Mouse (Mus musculus) G1E (cell line): ENCODE results near the gene Serp2. TPM values are rescaled to one million over a fixed set of nuclear protein-coding genes. Genes with fewer than 3 reads are reported as not detected.

ENCODE experiments used
- ATAC-seq: 2 replicates; pipeline ENCODE4 v1.8.0; 2016; ENCODE audit warnings: mild to moderate bottlenecking; ENCODE audit not compliant: insufficient number of reproducible peaks, poor library complexity, low FRiP score, severe bottlenecking; ENCODE audit errors: extremely low read depth
- DNase-seq: peaks from one replicate; pipeline ENCODE4 v3.0.0; 2012; ENCODE audit warnings: low spot score
- H3K27me3 ChIP-seq: 2 replicates; pipeline ENCODE4 v1.6.1; 2012; ENCODE audit warnings: mild to moderate bottlenecking, low read length, inconsistent platforms; ENCODE audit not compliant: insufficient read depth
- H3K36me3 ChIP-seq: replicated peaks from 2 replicates; pipeline ENCODE3; 2012; ENCODE audit warnings: mild to moderate bottlenecking, inconsistent platforms
- H3K4me1 ChIP-seq: 2 replicates; pipeline ENCODE4 v1.6.1; 2012; ENCODE audit warnings: low read depth, low read length, inconsistent platforms, mixed read lengths; ENCODE audit not compliant: insufficient read depth
- H3K4me3 ChIP-seq: 2 replicates; pipeline ENCODE4 v1.5.1; 2012; ENCODE audit warnings: low read depth, mild to moderate bottlenecking, inconsistent platforms, low read length, moderate library complexity, mixed read lengths
- H3K9me3 ChIP-seq: replicated peaks from 2 replicates; pipeline ENCODE4 v1.6.1; 2012; ENCODE audit warnings: inconsistent platforms
- CTCF ChIP-seq: IDR thresholded peaks from 2 replicates; pipeline ENCODE4 v1.5.1; 2012; ENCODE audit warnings: low read depth, low read length, inconsistent platforms, mixed read lengths
- GATA1 ChIP-seq: IDR thresholded peaks from 2 replicates; pipeline ENCODE4 v1.6.1; 2012; ENCODE audit warnings: borderline replicate concordance, low read length, inconsistent platforms, mixed read lengths
- GATA2 ChIP-seq: IDR thresholded peaks from 2 replicates; pipeline ENCODE4 v1.6.1; 2012; ENCODE audit warnings: low read depth, low read length, inconsistent platforms, borderline replicate concordance
- POLR2AphosphoS5 ChIP-seq: IDR thresholded peaks from 2 replicates; pipeline ENCODE4 v1.6.1; 2012; ENCODE audit warnings: low read depth, low read length, inconsistent platforms; ENCODE audit not compliant: insufficient replicate concordance
- TAL1 ChIP-seq: conservative IDR thresholded peaks from 2 replicates; pipeline ENCODE4 v1.6.1; 2012; ENCODE audit warnings: low read depth, low read length, inconsistent platforms, mixed read lengths
- polyA plus RNA-seq: library from polyadenylated mRNA; stranded (reverse); fragments of >175 nt; gene quantifications from 2 replicates; pipeline ENCODE4 v1.2.3, GENCODE M21; 2012
- total RNA-seq, 2 experiments: library from RNA; stranded (forward) in 1 of 2; stranded (reverse) in 1 of 2; fragments of 200-1000 nt in 1 of 2; fragments of >200 nt in 1 of 2; fragmentation: Nextera tagmentation in 1 of 2; gene quantifications; 2 replicates each; pipeline ENCODE4 v1.2.3; 2014 to 2017

Serp2 gene
- total and polyA plus RNA-seq, 3 experiments: not detected

DNA sequence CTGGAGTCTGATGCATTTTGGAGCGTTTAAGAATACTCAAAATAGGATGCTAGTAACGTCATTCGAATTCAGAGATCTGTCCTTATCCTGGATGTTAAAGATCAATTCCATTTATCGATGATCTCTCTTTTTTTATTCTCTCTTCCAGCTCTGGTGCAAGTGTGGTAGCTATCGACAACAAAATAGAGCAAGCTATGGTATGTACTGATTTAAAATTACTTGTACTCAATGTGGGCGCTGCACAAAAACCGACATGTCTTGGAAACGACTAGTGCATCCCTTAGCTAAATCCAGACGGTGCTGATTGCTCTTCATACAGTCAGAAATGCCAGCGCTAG is 51.6 kb downstream of the Serp2 start:
- Histone ChIP-seq H3K4me1 (peaks cover 8% of the 10 kb centered on the region), H3K9me3 (peaks cover 32% of the 10 kb centered on the region), H3K27me3 (peaks cover 4% of the 10 kb centered on the region; the same call in 1 of the 2 replicates), H3K36me3 (no peaks in the 10 kb centered on the region), H3K4me3 (peak overlapping the region; percentile 65)
- TF ChIP-seq GATA1: no peak
- TF ChIP-seq GATA2: no peak
- TF ChIP-seq POLR2AphosphoS5: no peak
- TF ChIP-seq CTCF: no peak
- TF ChIP-seq TAL1: no peak
- no peak for ATAC-seq
- DNase-seq: no peak

DNA sequence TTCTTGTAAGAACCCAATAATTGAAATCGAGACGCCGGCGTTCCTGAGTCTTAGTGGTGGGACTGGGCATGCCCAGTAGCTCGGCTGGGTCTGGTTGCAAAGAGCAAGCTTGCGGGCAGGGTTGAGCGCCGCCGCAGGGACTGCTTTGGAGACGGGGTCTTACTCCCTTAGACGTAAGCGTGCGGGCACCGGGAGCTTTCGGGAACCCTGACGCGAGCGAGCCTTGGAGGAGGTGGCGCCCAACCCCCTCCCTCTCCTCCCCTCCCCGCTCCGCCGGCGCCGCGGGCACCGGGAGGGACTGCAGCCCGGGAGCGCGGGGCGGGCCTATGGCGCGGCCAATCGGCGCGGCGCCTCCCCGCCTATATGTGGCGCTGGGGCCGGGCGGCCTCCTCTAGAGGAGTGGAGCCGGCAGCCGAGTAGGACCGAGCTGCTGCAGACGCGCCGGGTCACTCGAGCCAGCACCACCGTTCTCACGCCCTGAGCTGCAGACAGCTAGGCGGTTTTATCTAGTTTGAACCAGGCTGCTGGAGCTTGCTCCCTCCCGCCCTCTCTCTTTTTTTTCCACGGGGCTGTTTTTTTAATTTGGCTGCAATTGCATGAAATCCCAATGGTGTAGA is 52.5 kb downstream of the Serp2 start:
- DNase-seq: peak; percentile 40
- TF ChIP-seq GATA1 (no peak), CTCF (no peak), POLR2AphosphoS5 (no peak), TAL1 (no peak), GATA2 (no peak)

DNA sequence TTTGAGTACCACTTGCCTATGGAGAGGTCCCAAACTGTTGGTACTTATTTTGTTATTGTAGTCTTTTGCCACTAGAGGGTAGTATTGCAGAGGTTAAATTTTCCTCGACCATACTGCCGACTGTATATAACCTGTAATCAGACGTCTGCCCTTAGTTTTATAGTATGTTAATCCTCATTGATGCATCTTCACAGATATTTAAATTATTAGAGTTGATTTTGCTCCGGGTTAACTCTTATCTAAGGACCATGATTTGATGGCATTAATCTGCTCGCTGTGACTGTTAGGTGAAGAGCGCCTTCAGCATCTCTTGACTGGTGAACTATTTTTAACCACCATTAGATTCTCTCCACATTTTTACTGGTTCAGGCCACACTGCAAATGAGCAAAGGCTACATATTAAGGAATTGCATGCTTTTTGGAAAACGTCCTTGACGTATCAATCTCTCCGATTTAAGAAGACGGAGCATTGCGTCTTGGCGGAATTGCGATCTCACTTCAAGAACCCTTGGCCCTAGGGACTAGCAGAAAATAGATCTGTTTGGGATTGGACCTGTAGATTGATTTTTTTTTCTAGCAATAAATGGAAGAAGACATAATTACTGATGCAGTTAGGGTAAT is 53.3 kb downstream of the Serp2 start:
- TF ChIP-seq TAL1: no peak
- TF ChIP-seq CTCF: no peak
- no peak for TF ChIP-seq GATA1
- peaks cover 4% of the 10 kb centered on the region; the same call in 1 of the 2 replicates for H3K27me3 ChIP-seq
- H3K4me3 ChIP-seq: no peak overlapping the region
- ATAC-seq (no peak), DNase-seq (no peak)
- H3K9me3 ChIP-seq: peaks cover 27% of the 10 kb centered on the region
- H3K4me1 ChIP-seq: peaks cover 8% of the 10 kb centered on the region
- H3K36me3 ChIP-seq: no peaks in the 10 kb centered on the region

More for the DNA sequence above, 52.5 kb downstream of the Serp2 start:
- Histone ChIP-seq H3K4me3 (peak overlapping the region; percentile 68), H3K36me3 (no peaks in the 10 kb centered on the region), H3K4me1 (peaks cover 8% of the 10 kb centered on the region), H3K27me3 (peaks cover 4% of the 10 kb centered on the region; the same call in 1 of the 2 replicates), H3K9me3 (peaks cover 30% of the 10 kb centered on the region)
- peak; percentile 55 for ATAC-seq

DNA sequence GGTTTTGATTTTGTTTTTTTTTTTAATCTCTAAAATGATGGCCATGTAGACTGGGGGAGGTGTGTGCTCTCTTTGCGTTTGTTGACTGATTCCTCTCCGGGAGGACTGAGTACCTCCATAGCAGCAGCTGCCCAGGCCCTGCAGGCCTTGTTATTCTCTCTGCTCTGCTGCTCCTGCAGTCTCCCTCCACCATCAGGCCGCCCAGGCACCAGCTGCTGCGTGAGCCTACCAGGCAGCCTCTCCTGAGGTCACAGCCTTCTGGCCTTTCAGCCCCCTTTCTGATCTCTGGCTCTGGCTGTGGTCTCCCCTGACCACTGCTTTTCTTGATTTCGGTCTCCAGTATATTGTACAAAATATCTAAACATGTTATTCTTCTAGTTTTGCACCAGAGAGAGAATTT is 56.7 kb downstream of the Serp2 start:
- DNase-seq (no peak), ATAC-seq (no peak)
- Histone ChIP-seq H3K4me1 (no peaks in the 10 kb centered on the region; the same call in 1 of the 2 replicates), H3K9me3 (peaks cover 18% of the 10 kb centered on the region), H3K36me3 (no peaks in the 10 kb centered on the region), H3K4me3 (no peak overlapping the region), H3K27me3 (no peaks in the 10 kb centered on the region)
- TF ChIP-seq POLR2AphosphoS5: no peak
- no peak for TF ChIP-seq GATA1
- TF ChIP-seq TAL1: no peak
- TF ChIP-seq CTCF: no peak
- no peak for TF ChIP-seq GATA2

DNA sequence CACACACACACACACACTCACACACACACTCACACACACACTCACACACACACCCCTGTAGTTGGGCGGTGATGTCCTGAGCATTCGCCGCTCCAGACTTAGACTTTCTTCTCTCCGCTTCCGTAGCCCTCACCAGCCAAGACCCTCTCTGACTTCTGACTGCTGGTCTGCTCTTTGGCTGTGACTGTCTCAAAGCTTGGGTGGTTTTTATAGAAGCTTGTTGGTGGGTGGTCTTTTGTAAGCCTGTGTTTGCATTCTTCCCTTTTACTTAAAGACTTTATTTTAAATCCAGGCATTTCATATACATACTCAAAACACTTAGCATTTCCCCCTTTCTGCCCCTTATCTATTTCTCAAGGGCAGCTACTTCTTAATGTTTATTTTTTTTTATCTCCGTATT is 57.2 kb downstream of the Serp2 start:
- ATAC-seq (no peak), DNase-seq (no peak)
- Histone ChIP-seq H3K9me3 (peaks cover 19% of the 10 kb centered on the region), H3K4me3 (no peak overlapping the region), H3K27me3 (no peaks in the 10 kb centered on the region), H3K36me3 (no peaks in the 10 kb centered on the region), H3K4me1 (no peaks in the 10 kb centered on the region; the same call in 1 of the 2 replicates)
- TF ChIP-seq CTCF: no peak
- no peak for TF ChIP-seq GATA2
- TF ChIP-seq GATA1: no peak
- no peak for TF ChIP-seq TAL1
- no peak for TF ChIP-seq POLR2AphosphoS5

DNA sequence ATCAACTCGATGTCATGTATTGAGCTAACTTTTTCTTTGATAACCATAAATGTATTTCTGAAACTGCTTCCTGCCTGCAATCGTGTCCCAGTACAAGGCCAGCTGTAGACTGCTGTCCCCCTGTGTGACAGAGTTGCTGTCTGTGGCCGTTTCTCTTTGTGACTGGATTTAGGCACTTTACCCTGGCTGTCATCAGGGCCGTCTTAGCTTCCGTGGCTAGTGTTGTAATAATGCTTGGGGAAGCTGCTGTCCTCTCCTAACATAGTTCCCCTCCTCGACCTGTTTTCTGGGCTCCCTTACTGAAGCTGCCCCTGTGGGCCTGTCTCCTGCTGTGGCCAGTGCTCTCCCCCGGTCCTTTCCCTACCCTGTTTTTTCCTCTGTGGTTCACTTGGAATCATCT is 58.5 kb downstream of the Serp2 start:
- no peaks in the 10 kb centered on the region for H3K4me1 ChIP-seq
- H3K27me3 ChIP-seq: no peaks in the 10 kb centered on the region
- TF ChIP-seq TAL1: no peak
- TF ChIP-seq GATA2: no peak
- no peak for TF ChIP-seq POLR2AphosphoS5
- TF ChIP-seq GATA1: no peak
- TF ChIP-seq CTCF: no peak
- H3K36me3 ChIP-seq: no peaks in the 10 kb centered on the region
- H3K4me3 ChIP-seq: no peak overlapping the region
- DNase-seq: no peak
- peaks cover 21% of the 10 kb centered on the region for H3K9me3 ChIP-seq
- no peak for ATAC-seq

DNA sequence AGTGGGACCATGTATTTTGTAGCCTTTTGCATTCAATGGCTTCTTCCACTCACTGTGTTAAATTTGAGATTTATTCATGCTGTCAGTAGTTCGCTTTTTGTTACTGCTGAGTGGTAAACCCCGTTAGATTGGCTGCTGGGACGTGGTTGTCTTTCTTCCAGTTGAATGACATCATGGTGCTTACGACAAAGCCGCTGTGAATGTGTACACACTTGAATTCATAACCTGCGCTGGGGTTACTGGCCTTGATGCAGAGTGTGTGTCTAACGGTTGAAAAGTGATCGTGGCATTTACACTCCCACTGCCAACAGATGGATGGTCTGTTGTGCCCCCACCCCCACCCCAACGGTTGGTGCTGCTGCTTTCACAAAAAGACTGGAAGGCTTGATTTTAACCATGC is 59.5 kb downstream of the Serp2 start:
- Histone ChIP-seq H3K4me3 (no peak overlapping the region), H3K27me3 (no peaks in the 10 kb centered on the region), H3K9me3 (peaks cover 24% of the 10 kb centered on the region), H3K36me3 (no peaks in the 10 kb centered on the region), H3K4me1 (no peaks in the 10 kb centered on the region)
- no peak for TF ChIP-seq TAL1
- TF ChIP-seq POLR2AphosphoS5: no peak
- no peak for TF ChIP-seq GATA1
- no peak for TF ChIP-seq CTCF
- no peak for TF ChIP-seq GATA2
- no peak for ATAC-seq
- no peak for DNase-seq
